Mouse (Mus musculus): ENCODE measurements around the gene Dlx1.

Dlx1 gene

DNA sequence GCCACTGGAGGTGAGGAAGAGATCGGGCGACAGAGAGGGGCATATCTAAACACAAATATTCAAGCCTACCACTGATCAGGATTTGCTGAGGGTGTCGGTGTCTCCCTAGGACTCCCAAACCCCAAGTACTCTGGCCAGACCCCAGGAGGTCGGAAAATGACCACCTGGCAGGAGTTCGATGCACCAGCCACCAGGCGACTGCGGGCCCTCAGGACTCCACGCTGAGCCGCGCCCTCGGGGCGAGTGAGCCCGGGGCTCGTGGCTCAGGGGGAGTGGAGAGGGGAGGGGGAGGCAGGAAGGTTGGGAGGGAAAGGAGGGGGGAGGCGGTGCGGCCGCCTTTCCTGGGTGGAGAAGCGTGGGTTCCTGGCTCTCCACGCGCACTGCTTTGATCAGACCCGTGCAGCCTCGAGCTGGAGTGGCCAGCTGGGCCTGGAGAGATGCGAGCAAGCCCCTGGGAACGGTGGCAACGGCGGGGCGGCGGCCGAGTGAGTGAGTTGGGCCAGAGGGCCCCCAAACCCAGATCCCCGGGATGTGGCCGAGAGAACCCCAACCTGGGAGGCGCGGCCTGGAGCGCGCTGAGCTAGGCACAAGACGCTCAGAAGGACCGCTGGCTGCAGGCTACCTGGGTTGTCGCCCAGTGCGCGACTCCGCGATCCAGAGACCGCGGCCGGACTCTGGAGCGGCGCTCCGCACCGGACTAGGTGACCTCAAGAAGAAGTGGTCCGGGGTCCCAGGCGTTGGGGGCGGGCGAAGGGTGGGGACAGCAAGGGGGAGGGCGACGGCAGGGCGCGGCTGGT, 999 bp downstream of the Dlx1 start:
- peak in 1 of 2 experiments; percentile 20 for DNase-seq

DNA sequence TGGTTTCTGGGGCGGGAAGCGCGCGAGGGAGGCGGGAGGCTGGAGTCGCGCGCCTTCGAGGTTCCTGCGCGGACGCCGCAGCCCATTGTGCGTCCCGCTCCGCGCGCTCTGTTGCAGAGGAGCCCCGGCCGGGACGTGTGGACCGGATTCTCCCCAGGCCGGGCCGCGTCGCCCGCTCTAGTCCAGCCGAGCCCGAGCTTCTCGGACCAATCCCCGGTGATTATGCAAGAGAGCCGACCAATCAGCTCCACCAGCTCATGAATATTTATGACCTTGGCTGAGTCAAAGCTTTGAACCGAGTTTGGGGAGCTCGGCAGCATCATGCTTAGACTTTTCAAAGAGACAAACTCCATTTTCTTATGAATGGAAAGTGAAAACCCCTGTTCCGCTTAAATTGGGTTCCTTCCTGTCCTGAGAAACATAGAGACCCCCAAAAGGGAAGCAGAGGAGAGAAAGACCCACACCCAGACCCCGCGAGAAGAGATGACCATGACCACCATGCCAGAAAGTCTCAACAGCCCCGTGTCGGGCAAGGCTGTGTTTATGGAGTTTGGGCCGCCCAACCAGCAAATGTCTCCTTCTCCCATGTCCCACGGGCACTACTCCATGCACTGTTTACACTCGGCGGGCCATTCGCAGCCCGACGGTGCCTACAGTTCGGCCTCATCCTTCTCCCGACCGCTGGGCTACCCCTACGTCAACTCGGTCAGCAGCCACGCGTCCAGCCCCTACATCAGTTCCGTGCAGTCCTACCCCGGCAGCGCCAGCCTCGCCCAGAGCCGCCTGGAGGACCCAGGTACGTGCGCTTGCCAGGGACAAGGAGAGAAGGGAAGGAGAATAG, 1.8 kb downstream of the Dlx1 start:
- peak; percentile 74 to 75 for DNase-seq

- DNase-seq = peak in 1 of 2 experiments; percentile 22
These were observed 2.6 kb downstream of the Dlx1 start for GRCm38 (mm10) chr2:71530391-71531123.

DNA sequence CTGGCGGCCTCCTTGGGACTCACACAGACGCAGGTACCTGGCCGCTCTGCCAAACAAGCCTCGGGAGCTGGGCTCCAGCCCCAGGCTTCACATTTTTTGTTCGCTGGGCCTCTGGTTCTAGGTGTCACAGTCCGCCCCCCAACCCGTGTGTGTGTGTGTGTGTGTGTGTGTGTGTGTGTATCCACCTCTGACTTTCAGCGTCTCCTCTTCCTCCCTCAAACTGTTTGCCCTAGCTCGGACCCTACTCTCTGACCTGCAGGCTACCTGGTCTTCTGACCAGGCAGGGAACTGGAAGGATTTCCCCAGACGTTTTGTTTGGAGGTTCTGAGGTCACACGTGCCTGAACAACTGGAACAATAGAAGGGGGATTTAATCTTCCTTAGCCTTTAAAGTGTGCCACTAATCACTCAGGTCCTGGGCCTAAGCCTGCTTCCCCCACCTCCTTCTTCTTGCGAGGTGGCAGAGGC, 3.2 kb downstream of the Dlx1 start:
- DNase-seq = no peak

DNA sequence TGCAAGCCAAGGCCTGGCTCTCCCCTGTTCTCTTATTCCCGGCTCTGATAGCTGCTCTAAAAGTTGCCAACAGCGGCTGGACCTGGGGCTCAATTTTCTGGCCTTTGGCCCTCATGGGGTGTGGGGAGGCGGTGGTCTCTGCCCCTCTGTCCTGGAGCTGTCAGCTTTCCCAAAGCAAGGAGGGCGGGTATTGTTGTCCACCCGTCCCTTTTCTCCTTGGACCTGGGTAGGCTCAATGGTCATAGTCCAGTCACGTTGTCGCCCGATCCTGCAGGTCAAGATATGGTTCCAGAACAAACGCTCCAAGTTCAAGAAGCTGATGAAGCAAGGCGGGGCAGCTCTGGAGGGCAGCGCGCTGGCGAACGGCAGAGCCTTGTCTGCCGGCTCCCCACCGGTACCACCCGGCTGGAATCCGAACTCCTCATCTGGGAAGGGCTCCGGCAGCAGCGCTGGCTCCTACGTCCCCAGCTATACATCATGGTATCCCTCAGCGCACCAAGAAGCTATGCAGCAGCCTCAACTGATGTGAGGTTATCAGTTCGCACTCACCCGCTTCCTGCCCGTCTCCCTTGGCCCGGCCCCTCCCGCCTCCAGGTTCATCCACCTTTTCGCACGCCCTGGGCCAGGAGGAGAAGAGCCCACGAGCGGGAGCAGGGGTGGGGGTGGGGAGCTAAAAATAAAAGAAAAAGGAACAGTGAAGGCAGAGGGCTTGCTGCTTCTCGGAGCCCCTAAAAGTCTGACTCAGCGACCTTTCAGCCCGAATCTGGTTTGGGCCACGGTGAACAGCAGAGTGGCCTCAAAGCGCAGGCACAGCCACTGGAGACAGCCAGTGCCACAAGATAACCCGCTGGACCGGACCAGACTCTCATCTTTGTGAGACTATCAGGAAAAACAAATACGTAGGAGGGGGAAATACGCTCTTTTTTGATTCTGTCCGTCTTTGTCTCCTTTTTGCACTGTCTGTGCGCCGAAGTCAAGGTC, 4.4 kb downstream of the Dlx1 start:
- DNase-seq = peak in 1 of 2 experiments; percentile 22

DNA sequence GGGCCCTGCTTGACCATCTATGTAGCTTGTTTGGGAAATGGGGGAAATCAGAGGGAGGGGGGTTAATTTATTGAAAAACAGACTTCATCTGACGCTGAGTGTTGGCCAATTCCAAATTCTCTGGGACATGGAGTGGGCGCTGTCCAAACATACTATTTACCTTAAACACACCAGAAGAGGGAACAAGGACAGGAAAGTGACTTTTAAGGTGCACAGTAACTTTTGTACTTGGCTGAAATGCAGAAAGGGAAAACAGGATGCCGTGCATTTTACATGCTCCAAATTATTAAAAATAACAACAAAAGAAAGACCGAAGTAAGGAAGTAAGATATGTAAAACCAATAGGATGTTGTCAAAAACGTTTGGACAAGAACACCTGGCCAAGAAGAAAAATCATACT, 5.2 kb downstream of the Dlx1 start:
- DNase-seq = no peak

GRCm38 (mm10) chr2:71534242-71535052, 6.5 kb downstream of the Dlx1 start:
- no peak for DNase-seq

DNA sequence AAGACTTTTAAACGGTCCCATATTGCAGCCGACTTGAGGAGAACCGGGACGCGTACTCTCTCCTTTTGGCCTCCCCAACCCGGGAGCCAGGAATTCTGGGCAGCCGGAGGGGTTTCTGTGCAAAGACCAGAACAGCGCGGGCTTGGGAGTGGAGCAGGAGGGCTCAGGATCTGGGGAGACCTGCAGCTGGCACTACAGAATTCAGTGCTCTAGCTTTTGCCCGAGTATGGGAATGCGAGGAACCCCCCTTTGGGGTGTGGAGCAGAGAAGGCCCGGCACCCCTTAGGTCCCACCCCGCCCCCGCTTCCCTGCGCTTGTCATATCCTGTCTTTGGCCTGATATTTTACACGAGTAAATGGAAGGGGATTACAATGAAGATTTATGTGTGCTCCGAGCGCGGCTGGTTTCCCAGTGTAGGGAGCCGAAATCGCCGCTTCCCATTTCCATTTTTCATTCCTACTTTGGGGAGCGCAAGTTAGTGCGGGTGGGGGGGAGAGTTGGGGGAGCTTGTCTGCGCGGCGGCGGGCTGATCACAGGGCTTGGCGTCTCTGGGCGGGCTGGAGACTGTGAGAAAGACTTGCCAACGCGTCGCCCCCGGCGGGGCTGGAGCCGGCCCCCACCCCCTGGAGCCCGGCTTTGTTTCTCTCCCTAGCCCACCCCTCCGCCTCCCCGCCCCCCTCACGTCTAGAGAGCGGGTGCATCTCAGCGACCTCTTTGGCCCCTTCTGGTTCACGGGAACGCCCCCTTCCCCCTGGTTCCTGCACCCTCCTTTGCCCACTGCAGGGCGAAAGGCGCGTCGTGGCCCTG, 12.9 kb downstream of the Dlx1 start:
- peak in 1 of 2 experiments; percentile 20 for DNase-seq

- no peak for DNase-seq
These were observed 13.7 kb downstream of the Dlx1 start for GRCm38 (mm10) chr2:71541418-71542226.

- no peak for DNase-seq
These were observed 14.4 kb downstream of the Dlx1 start for GRCm38 (mm10) chr2:71542227-71542815.

GRCm38 (mm10) chr2:71542816-71543301, 14.9 kb downstream of the Dlx1 start:
- DNase-seq = peak in 1 of 2 experiments; percentile 39

- DNase-seq = no peak
These were observed 15.6 kb downstream of the Dlx1 start for GRCm38 (mm10) chr2:71543531-71543930.

DNA sequence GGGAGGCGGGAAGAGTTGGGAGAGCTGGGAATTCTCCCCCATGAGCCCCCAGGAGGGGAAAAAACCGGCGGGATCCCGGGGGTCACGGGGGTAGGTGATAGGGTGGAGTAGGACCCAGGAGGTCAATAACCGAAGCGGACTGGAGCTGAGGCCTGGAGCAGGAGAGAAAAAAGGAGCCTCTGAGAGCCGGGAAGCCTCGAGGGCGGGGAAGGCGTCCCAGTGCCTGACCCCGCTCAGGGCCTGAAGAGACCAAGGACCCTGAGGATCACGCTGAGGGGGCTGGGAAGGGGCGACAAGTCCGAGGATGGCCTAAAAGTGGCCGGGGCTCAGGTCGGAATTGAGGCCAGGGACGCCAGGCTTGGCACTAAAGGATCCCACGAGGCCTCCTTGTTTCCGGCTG, 16.0 kb downstream of the Dlx1 start:
- DNase-seq = no peak

- peak in 1 of 2 experiments; percentile 48 for DNase-seq
These were observed 16.7 kb downstream of the Dlx1 start for GRCm38 (mm10) chr2:71544391-71545285.

GRCm38 (mm10) chr2:71545401-71545881, 17.5 kb downstream of the Dlx1 start:
- peak in 1 of 2 experiments; percentile 33 for DNase-seq

- DNase-seq = peak in 1 of 2 experiments; percentile 45
These were observed 18.1 kb downstream of the Dlx1 start for GRCm38 (mm10) chr2:71545882-71546639.
